Mouse (Mus musculus) liver, postnatal 0 days (tissue): ENCODE results near the gene Proser2. TPM values are rescaled to one million over a fixed set of nuclear protein-coding genes. Genes with fewer than 3 reads are reported as not detected.
A peak's percentile ranks its signal among the peaks of the same experiment; 100 is the strongest.

Experiments
- ATAC-seq: fragments of 200-750 bp; cut with Nextera tagmentation; 2 replicates; pipeline ENCODE4 v1.8.0; 2017; ENCODE audit warnings: mild to moderate bottlenecking, moderate library complexity
- DNase-seq: peaks from one replicate; pipeline ENCODE4 v3.0.0-alpha.2; 2016
- H3K27ac ChIP-seq: fragments of 300-500 bp; sonication (generic); 2 replicates; pipeline ENCODE4 v1.5.1; 2014; ENCODE audit warnings: antibody characterized with exemption, moderate library complexity, mild to moderate bottlenecking, low read depth
- H3K27me3 ChIP-seq: fragments of 300-500 bp; sonication (generic); 2 replicates; pipeline ENCODE4 v1.6.1; 2014; ENCODE audit warnings: low read length, control low read depth, mixed read lengths; ENCODE audit not compliant: insufficient read depth
- H3K36me3 ChIP-seq: fragments of 300-500 bp; sonication (generic); replicated peaks from 2 replicates; pipeline ENCODE4 v1.6.1; 2014; ENCODE audit warnings: mild to moderate bottlenecking, control low read depth, low read length, moderate library complexity, mixed read lengths; ENCODE audit not compliant: insufficient read depth
- H3K4me1 ChIP-seq: fragments of 300-500 bp; sonication (generic); 2 replicates; pipeline ENCODE4 v1.6.1; 2014; ENCODE audit warnings: antibody characterized with exemption, mild to moderate bottlenecking, control low read depth; ENCODE audit not compliant: insufficient read depth
- H3K4me2 ChIP-seq: fragments of 300-500 bp; sonication (generic); 2 replicates; pipeline ENCODE4 v1.6.1; 2014; ENCODE audit warnings: low read depth, mild to moderate bottlenecking, low read length, moderate library complexity, mixed read lengths
- H3K4me3 ChIP-seq: fragments of 300-500 bp; sonication (generic); 2 replicates; pipeline ENCODE4 v1.5.1; 2014; ENCODE audit warnings: low read depth, low read length
- H3K9ac ChIP-seq: fragments of 300-500 bp; sonication (generic); replicated peaks from 2 replicates; pipeline ENCODE4 v1.6.1; 2014; ENCODE audit warnings: mild to moderate bottlenecking, moderate library complexity
- H3K9me3 ChIP-seq: fragments of 300-500 bp; sonication (generic); 2 replicates; pipeline ENCODE4 v1.6.1; 2016; ENCODE audit warnings: mild to moderate bottlenecking, control low read depth, low read length, mixed read lengths
- CTCF ChIP-seq: sonication (generic); IDR thresholded peaks from 2 replicates; pipeline ENCODE4 v1.5.1; 2016; ENCODE audit warnings: antibody characterized with exemption, low read depth
- EP300 ChIP-seq: IDR thresholded peaks from 2 replicates; pipeline ENCODE4 v1.6.1; 2016; ENCODE audit warnings: antibody characterized with exemption, low read depth, mild to moderate bottlenecking
- WGBS: fragments of 180-500 bp; shearing (Covaris S2); extraction: QIAGEN DNeasy Blood & Tissue Kit; methylation state at CpG from one replicate; pipeline ENCODE4 v1.1.7; 2014; ENCODE audit not compliant: insufficient replicate concordance; 5-methylcytosine and 5-hydroxymethylcytosine counted together
- polyA plus RNA-seq: library from polyadenylated mRNA; unstranded; fragments of >200 nt; fragmentation: Nextera tagmentation; extraction: Ambion mirVana; gene quantifications from 2 replicates; pipeline ENCODE4 v1.2.1, GENCODE M21; 2015

The Proser2 gene
- polyA plus RNA-seq, 1 experiment from 2014 or later = 15.8 TPM

GRCm38 (mm10) chr2:6082615-6083014 is 47.4 kb downstream of the Proser2 start:
- 76% methylated on average over 6 of the region's 6 CpGs for WGBS
- H3K9ac ChIP-seq = no peak overlapping the region
- H3K4me2 ChIP-seq = no peak overlapping the region
- no peaks in the 10 kb centered on the region for H3K36me3 ChIP-seq
- TF ChIP-seq CTCF (no peak), EP300 (no peak)
- DNase-seq (no peak), ATAC-seq (no peak)
- H3K4me3 ChIP-seq = no peak overlapping the region
- no peak overlapping the region for H3K27ac ChIP-seq
- H3K4me1 ChIP-seq = no peaks in the 10 kb centered on the region; the same call in 1 of the 2 replicates
- H3K27me3 ChIP-seq = no peaks in the 10 kb centered on the region
- H3K9me3 ChIP-seq = no peaks in the 10 kb centered on the region

GRCm38 (mm10) chr2:6081108-6081507 is 48.9 kb downstream of the Proser2 start:
- 38% methylated on average over 8 of the region's 8 CpGs for WGBS
- no peaks in the 10 kb centered on the region for H3K27me3 ChIP-seq
- TF ChIP-seq CTCF (no peak), EP300 (no peak)
- no peaks in the 10 kb centered on the region for H3K9me3 ChIP-seq
- H3K4me2 ChIP-seq = no peak overlapping the region
- H3K4me1 ChIP-seq = no peaks in the 10 kb centered on the region; the same call in 1 of the 2 replicates
- no peaks in the 10 kb centered on the region for H3K36me3 ChIP-seq
- DNase-seq (no peak), ATAC-seq (no peak)
- no peak overlapping the region for H3K9ac ChIP-seq
- H3K4me3 ChIP-seq = no peak overlapping the region
- no peak overlapping the region for H3K27ac ChIP-seq

DNA sequence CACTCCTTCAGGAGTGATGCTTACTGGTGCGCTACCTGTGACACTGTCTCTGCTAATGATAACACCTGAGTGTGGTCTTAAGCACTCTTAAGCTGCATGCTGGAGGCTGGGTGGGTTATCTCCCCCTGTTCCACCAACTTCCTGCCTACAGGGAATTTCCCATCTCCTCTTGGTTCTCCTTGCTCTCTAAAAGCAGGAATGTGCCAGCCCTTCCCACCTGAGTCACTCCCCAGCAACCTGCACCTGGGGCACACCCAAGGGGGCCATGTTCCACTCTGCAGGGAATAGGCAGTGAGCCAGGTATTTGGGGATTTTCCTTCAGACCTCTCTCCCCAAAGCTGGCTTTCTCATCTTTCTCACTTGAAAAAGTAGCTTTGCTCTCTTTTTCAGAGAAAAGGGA is 50.0 kb downstream of the Proser2 start:
- Histone ChIP-seq H3K27me3 (no peaks in the 10 kb centered on the region), H3K27ac (no peak overlapping the region), H3K36me3 (no peaks in the 10 kb centered on the region), H3K9me3 (no peaks in the 10 kb centered on the region), H3K4me1 (peaks cover 4% of the 10 kb centered on the region; the same call in 1 of the 2 replicates), H3K4me2 (no peak overlapping the region), H3K9ac (no peak overlapping the region), H3K4me3 (no peak overlapping the region)
- TF ChIP-seq EP300 (no peak), CTCF (no peak)
- 84% methylated on average over 1 of the region's 1 CpGs for WGBS
- ATAC-seq = no peak
- no peak for DNase-seq

DNA sequence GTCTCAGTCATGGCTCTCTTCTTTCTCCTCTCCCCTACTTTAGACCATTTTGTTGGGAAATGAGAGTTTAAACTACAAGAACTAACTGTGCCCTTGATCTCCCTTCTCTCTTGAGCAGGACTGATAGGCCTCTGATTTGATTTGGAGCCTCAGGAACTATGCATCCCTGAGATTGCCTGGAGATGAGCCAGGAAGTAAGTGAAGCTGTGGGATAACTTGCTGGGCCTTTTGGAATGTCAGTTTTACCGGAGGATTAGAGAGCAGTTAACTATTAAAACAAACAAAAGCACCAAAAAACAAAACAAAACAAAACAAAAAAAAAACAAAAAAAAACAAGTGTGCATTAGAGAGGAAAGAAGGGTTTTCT is 54.5 kb downstream of the Proser2 start:
- Histone ChIP-seq H3K4me3 (no peak overlapping the region), H3K9me3 (no peaks in the 10 kb centered on the region), H3K9ac (no peak overlapping the region), H3K4me1 (peaks cover 19% of the 10 kb centered on the region; the same call in 1 of the 2 replicates), H3K36me3 (no peaks in the 10 kb centered on the region), H3K27me3 (no peaks in the 10 kb centered on the region), H3K27ac (peak overlapping the region; percentile 18; the same call in 1 of the 2 replicates), H3K4me2 (no peak overlapping the region)
- peak; percentile 24 for ATAC-seq
- TF ChIP-seq EP300 (no peak), CTCF (no peak)
- 50% methylated on average over 1 of the region's 1 CpGs for WGBS
- DNase-seq = no peak

DNA sequence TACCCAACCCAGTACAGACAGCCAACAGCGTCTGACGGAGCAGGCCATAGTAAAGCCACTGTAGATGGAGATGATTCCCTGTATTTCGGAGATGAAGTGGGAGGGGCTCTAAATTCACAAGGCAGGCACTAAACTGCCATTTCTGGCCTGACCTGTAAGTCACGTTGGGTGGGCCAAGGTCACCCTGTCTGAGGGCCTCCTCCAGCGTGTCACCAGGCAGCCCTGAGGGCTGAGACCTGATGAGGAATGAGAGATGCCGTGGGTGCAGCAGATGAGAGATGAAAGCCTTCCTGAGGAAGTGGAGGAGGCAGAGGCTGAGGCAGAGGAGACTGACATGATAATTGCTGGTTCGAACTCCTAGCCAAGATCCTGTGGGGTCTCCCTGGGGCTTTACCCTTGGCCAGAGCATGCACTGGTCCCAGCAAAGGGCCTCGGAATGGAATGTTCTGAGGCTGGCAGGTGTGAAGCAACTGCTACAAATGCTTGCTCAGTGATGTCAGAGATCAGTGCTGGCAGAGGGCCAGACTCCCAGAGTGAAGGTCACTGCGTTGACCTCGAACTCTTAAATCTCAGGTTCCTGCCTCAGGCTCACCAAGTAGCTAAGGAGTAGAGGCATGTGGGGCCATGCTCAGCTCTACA is 55.0 kb downstream of the Proser2 start:
- Histone ChIP-seq H3K4me2 (no peak overlapping the region), H3K4me3 (no peak overlapping the region), H3K4me1 (peaks cover 19% of the 10 kb centered on the region; the same call in 1 of the 2 replicates), H3K27me3 (no peaks in the 10 kb centered on the region), H3K9me3 (no peaks in the 10 kb centered on the region), H3K27ac (peak overlapping the region; percentile 18; the same call in 1 of the 2 replicates), H3K9ac (no peak overlapping the region), H3K36me3 (no peaks in the 10 kb centered on the region)
- ATAC-seq (peak; percentile 76), DNase-seq (peak; percentile 77)
- no peak; the same call in 1 of the 2 replicates for TF ChIP-seq EP300
- TF ChIP-seq CTCF = no peak
- 61% methylated on average over 10 of the region's 10 CpGs for WGBS

- Histone ChIP-seq H3K27me3 (no peaks in the 10 kb centered on the region), H3K9ac (no peak overlapping the region), H3K4me2 (no peak overlapping the region), H3K4me1 (peaks cover 19% of the 10 kb centered on the region; the same call in 1 of the 2 replicates), H3K4me3 (no peak overlapping the region), H3K36me3 (no peaks in the 10 kb centered on the region), H3K27ac (no peak overlapping the region), H3K9me3 (no peaks in the 10 kb centered on the region)
- ATAC-seq = no peak
- TF ChIP-seq CTCF (no peak), EP300 (no peak)
- WGBS = 67% methylated on average over 7 of the region's 7 CpGs
- DNase-seq = no peak
These were observed 57.2 kb downstream of the Proser2 start for GRCm38 (mm10) chr2:6072685-6073260.
